Mouse (Mus musculus) thymus, adult 2 months (tissue): ENCODE measurements around the gene Rap1gap2. TPM values are rescaled to one million over a fixed set of nuclear protein-coding genes. Genes with fewer than 3 reads are reported as not detected.

ENCODE experiments used
- DNase-seq: peaks from one replicate; pipeline ENCODE4 v3.0.0; 2021
- H3K27ac ChIP-seq: fragments of 200-500 bp; 2 replicates; pipeline ENCODE4 v1.5.1; 2012; ENCODE audit warnings: low read length, control low read depth; ENCODE audit not compliant: control insufficient read depth, insufficient read depth
- H3K27me3 ChIP-seq: fragments of 200-500 bp; 2 replicates; pipeline ENCODE4 v1.6.1; 2012; ENCODE audit warnings: mild to moderate bottlenecking, low read length, moderate library complexity, mixed read lengths; ENCODE audit not compliant: control insufficient read depth, insufficient read depth
- H3K36me3 ChIP-seq: fragments of 200-500 bp; 2 replicates; pipeline ENCODE4 v1.6.1; 2012; ENCODE audit warnings: mild to moderate bottlenecking, low read length, moderate library complexity; ENCODE audit not compliant: control insufficient read depth, insufficient read depth
- H3K4me1 ChIP-seq: fragments of 200-500 bp; replicated peaks from 2 replicates; pipeline ENCODE4 v1.6.1; 2012; ENCODE audit warnings: low read length; ENCODE audit not compliant: control insufficient read depth, insufficient read depth
- H3K4me3 ChIP-seq: fragments of 200-500 bp; 2 replicates; pipeline ENCODE4 v1.5.1; 2012; ENCODE audit warnings: mild to moderate bottlenecking, low read length, control low read depth, moderate library complexity; ENCODE audit not compliant: control insufficient read depth, insufficient read depth
- CTCF ChIP-seq: fragments of 200-500 bp; IDR thresholded peaks from 2 replicates; pipeline ENCODE4 v1.5.1; 2012; ENCODE audit warnings: mild to moderate bottlenecking, control low read depth, low read length, moderate library complexity, borderline replicate concordance; ENCODE audit not compliant: control insufficient read depth, poor library complexity, insufficient read depth; ENCODE audit errors: extremely low read depth
- POLR2A ChIP-seq: fragments of 200-500 bp; IDR thresholded peaks from 2 replicates; pipeline ENCODE4 v1.6.1; 2012; ENCODE audit warnings: mild to moderate bottlenecking, low read length, control low read depth, moderate library complexity; ENCODE audit not compliant: control insufficient read depth, poor library complexity, insufficient read depth; ENCODE audit errors: extremely low read depth
- WGBS: fragments of 180-500 bp; shearing (Covaris S2); methylation state at CpG from one replicate; pipeline ENCODE4 v1.1.7; 2018; 5-methylcytosine and 5-hydroxymethylcytosine counted together
- polyA plus RNA-seq: library from polyadenylated mRNA; depleted of rRNA; stranded (reverse); fragments of >200 nt; gene quantifications from 2 replicates; pipeline ENCODE4 v1.2.3, GENCODE M21; 2012

The Rap1gap2 gene
- polyA plus RNA-seq, 1 experiment: 7.0 TPM

- no peak for DNase-seq
- 80% methylated on average over 6 of the region's 6 CpGs for WGBS
- no peak for TF ChIP-seq CTCF
- no peak for TF ChIP-seq POLR2A
- H3K4me1 ChIP-seq: no peaks in the 10 kb centered on the region
- no peak overlapping the region for H3K4me3 ChIP-seq
- no peak overlapping the region for H3K27ac ChIP-seq
- H3K27me3 ChIP-seq: no peaks in the 10 kb centered on the region; the same call in 1 of the 2 replicates
- H3K36me3 ChIP-seq: no peaks in the 10 kb centered on the region
Observed at GRCm38 (mm10) chr11:74623693-74624092, 13.0 kb upstream of the Rap1gap2 start.

GRCm38 (mm10) chr11:74621974-74622669, 11.4 kb upstream of the Rap1gap2 start:
- Histone ChIP-seq H3K27ac (no peak overlapping the region), H3K27me3 (no peaks in the 10 kb centered on the region; the same call in 1 of the 2 replicates), H3K4me3 (no peak overlapping the region), H3K36me3 (no peaks in the 10 kb centered on the region), H3K4me1 (no peaks in the 10 kb centered on the region)
- WGBS: 48% methylated on average over 8 of the region's 8 CpGs
- TF ChIP-seq CTCF (no peak), POLR2A (no peak)
- no peak for DNase-seq

- Histone ChIP-seq H3K36me3 (no peaks in the 10 kb centered on the region), H3K4me3 (no peak overlapping the region), H3K4me1 (no peaks in the 10 kb centered on the region), H3K27me3 (no peaks in the 10 kb centered on the region; the same call in 1 of the 2 replicates), H3K27ac (no peak overlapping the region)
- DNase-seq: no peak
- WGBS: 7% methylated on average over 16 of the region's 16 CpGs
- no peak for TF ChIP-seq CTCF
- TF ChIP-seq POLR2A: no peak
Observed at GRCm38 (mm10) chr11:74619956-74620300, 9.2 kb upstream of the Rap1gap2 start.

GRCm38 (mm10) chr11:74619201-74619955, 8.7 kb upstream of the Rap1gap2 start, which contains the start of gene Ccdc92b:
TSS of gene Ccdc92b (plus strand) at chr11:74619605.
- Histone ChIP-seq H3K27ac (no peak within 1 kb of the TSS), H3K4me1 (no peaks in the 10 kb centered on the region), H3K4me3 (no peak within 1 kb of the TSS), H3K27me3 (no peaks in the 10 kb centered on the region; the same call in 1 of the 2 replicates), H3K36me3 (no peaks in the 10 kb centered on the region)
- DNase-seq: peak; percentile 82
- TF ChIP-seq POLR2A (no peak), CTCF (0 out of 2 replicates have a peak, but pooled peaks have one; percentile 33)
- 5% methylated on average over 58 of the region's 63 CpGs for WGBS

- Histone ChIP-seq H3K27ac (no peak overlapping the region), H3K4me3 (no peak overlapping the region), H3K36me3 (no peaks in the 10 kb centered on the region), H3K4me1 (no peaks in the 10 kb centered on the region), H3K27me3 (peaks cover 9% of the 10 kb centered on the region)
- WGBS: 45% methylated on average over 5 of the region's 5 CpGs
- DNase-seq: no peak
- no peak for TF ChIP-seq CTCF
- TF ChIP-seq POLR2A: no peak
Observed at GRCm38 (mm10) chr11:74615571-74615970, 4.9 kb upstream of the Rap1gap2 start.

- Histone ChIP-seq H3K4me3 (no peak overlapping the region), H3K4me1 (no peaks in the 10 kb centered on the region), H3K36me3 (no peaks in the 10 kb centered on the region), H3K27me3 (peaks cover 16% of the 10 kb centered on the region), H3K27ac (no peak overlapping the region)
- DNase-seq: no peak
- TF ChIP-seq CTCF: no peak
- TF ChIP-seq POLR2A: no peak
- WGBS: 73% methylated on average over 4 of the region's 4 CpGs
Observed at GRCm38 (mm10) chr11:74613428-74613827, 2.7 kb upstream of the Rap1gap2 start.
